Mouse (Mus musculus) erythroblast, adult 5-6 weeks (primary cell): ENCODE results near the gene Plcl2. TPM values are rescaled to one million over a fixed set of nuclear protein-coding genes. Genes with fewer than 3 reads are reported as not detected.
A peak's percentile ranks its signal among the peaks of the same experiment; 100 is the strongest.

Experiments used
- ATAC-seq: replicated peaks from 2 replicates; pipeline ENCODE4 v1.8.0; 2016; ENCODE audit warnings: moderate number of reproducible peaks, mild to moderate bottlenecking, moderate TSS enrichment, inconsistent platforms; ENCODE audit not compliant: poor library complexity, low FRiP score, severe bottlenecking
- total RNA-seq, 2 experiments: library from RNA; stranded (forward) in 1 of 2; stranded (reverse) in 1 of 2; fragments of 150-400 nt in 1 of 2; fragments of 200-764, 138-1000 nt in 1 of 2; gene quantifications; 2 replicates each; pipeline versions ENCODE4 v1.2.3 to v1.2.4; 2015 to 2017; ENCODE audit warnings: low replicate concordance in 2 of 2

Gene Plcl2
- total RNA-seq, 2 experiments from 2014 or later, result 109 to 129 TPM

DNA sequence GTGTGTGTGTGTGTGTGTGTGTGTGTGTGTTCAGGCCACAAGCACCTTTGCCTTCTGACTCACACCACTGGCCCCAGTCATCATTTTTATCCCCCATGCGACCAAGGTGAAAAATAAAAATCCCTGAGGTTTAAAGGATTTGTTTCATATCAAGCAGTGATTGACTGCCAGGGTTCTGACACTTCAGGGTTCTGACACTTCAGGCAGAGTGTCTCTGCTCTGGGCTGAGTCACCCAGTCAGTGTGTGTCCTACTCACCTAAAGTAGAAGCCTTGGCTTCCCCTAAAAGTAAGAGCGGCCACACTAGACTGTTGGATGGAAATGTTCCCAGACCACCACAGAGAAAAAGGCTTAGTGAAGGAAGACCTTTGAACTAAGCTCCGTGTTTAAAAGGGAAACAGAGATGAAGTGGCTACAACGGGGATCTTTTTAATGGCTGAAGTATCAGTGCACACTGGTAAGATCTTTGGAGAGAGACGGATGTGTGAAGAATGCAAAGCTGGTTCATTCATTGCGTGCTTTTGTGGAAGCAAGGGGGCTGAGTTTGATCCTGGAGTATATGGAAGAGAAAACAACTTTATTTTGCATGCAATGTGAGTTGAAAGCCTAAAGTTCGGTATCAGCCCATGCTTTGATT lies 11.0 kb upstream of the Plcl2 start:
- no peak for ATAC-seq

DNA sequence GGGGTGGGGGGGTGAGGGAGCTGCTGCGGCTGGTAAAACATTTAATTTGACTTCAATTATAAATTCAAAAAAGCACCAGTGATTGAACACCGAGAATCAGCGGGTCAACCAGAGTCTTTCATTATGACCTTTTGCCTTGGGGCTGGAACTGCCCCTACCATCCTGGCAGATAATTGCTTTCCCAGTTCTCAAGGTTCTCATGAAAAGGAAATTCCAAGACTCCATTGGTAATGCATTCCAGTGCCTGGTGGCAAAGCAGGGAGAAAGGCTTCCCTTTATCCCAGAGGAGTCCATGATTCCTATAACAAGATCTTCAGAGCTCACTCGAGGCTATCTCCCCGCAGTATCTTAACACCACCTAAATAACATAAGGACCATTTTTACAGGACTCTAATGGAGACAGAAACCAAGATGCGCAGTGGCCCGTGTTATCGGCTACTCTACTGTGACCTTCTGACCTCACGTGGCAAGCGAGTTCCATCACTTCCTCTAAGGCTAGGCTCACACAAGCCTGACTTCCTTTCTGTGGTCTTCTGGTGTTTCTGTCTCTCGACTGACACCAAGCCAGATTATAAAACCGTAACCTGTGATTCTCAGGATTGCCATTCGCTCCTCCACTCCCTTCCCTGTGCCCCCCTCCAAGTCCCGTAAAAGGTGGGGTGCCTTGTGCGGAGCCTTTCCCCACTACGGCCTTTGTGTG lies 10.0 kb upstream of the Plcl2 start:
- no peak for ATAC-seq

DNA sequence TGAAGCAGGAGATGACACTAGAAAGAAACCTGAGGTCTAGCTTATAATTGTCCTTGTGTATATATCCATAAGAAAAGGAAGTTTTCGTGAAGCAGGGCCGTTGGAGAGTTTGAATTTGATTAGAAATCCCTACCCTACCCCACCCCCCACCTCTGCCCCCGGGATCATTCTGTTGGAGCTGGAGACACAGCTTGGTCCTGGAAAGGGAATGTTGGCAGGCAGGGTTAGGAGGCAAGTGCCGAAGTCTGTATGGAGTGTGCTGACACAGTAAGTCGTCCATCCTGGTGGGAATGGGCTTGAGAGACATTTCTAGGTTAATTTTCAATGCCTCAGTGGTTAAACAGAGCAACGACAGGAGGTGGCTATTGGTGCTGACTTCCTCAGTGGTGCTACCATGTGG lies 8.4 kb upstream of the Plcl2 start:
- ATAC-seq, result no peak

DNA sequence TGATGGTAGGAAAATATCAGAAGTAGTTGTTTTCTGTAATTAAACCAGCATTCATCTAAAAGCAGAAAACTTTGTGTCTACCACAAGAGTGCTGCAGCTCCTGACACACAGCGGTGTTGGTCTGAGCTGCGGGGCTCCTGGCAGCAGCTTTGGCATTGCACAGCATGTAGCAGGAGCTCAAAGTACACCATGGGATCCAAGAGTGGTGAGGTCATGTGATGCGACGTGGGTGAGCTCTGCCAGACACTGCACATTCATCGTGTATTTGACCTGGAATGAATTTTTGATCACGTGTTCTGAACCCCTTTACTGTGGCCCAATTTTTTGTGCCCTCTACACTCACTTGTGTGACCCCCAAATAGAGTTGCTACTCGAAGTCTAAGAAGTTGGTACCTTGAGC lies 6.1 kb upstream of the Plcl2 start:
- no peak for ATAC-seq

DNA sequence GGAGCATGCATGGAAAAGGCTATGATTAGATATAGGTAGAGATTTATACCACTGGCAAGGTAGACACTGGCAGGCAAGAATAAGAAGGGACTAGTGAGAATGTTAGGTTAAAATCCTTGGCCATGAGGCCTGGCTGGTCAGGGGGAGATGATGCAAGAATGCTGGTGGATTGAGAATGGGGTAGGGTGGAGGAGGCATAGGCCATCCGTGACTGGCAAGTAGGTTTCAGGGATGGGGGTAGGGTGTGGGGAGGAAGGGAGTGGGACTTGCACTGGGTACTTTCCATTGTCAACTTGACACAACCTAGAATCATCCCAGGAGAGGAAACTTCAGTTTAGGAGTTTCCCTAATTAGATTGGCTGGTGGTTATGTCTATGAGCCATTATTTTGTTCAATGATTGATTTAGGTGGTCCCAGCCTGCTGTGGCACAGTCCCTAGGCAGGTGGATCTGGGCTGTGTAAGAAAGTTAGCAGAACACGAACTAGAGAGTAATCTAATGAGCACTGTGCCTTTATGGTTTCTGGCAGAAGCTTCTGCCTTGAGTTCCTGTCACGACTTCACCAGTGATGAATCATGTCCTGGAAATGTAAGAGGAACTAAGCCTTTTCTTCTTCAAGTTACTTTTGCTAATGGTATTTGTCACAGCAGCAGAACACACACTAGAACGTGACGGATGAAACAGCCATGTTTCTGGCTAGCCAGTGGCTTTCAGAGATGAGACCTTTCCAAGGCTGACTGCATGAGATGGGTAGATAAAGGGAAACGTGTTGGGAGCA lies 4.9 kb upstream of the Plcl2 start:
- ATAC-seq, result no peak

- ATAC-seq, result no peak
These were observed 3.1 kb upstream of the Plcl2 start for GRCm38 (mm10) chr17:50505910-50506634.

DNA sequence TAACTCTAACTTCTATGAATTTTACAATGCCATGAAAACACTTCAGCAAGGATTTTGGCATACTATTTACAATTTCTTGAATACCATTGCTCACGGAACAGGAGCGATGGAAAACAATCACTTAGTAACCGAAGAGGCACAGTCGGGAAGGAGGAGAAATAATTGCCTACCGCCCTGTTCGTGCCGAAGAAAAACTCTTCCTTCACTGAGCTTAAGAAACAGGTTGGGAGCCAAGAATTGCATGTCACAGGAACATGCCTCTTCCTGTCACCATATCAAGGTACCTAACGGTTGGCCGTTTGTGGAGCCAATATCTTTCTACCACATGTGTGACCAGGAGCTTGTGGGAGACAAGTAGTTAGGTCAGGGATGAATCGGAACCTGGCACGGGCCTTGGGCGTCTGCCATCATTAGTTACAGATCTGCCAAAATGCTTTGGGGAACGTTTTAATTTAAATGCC lies 2.3 kb upstream of the Plcl2 start:
- ATAC-seq, result peak; percentile 52

- ATAC-seq, result peak; percentile 56
These were observed 988 bp upstream of the Plcl2 start for GRCm38 (mm10) chr17:50508055-50508774.

GRCm38 (mm10) chr17:50508775-50509250 lies 390 bp upstream of the Plcl2 start:
- ATAC-seq, result peak; percentile 35; the same call in 1 of the 2 replicates

DNA sequence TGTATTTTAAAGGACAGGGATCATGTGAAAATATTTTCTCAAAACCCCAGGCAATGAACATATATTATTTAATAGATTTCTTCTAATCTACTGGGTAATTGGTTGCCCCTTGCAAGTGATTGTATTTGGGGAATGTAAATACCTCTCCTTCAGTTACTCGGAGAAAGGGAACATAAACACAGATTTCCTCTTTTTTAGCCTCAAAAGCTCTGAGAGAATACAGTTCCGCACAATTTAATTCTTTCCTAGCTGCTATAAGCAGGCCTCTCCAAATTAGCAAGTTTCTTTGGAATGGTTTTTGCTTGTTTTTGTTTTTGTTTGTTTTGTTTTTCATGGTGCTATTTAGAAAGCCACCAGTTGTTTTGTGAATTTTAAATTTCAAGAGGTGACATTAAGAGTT lies 1.1 kb downstream of the Plcl2 start:
- ATAC-seq, result no peak

DNA sequence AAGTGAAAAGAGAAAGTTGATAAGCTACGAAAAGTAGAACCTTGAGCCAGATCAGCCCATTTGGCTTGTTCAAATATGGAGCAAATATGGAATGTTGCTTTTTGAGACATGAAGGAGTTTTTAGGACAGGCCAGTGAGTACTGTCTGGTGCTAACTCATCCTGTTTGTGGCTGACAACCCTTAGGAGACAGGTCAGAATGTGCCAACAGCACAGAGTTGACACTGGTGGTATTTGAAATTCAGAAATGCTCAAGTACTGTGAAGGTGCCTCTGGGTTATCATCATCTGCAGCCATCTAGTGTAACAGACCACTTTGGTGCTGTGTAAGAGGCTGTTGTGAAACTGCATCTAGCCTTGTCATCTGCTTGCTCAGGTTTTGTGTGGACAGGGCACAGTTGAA lies 1.5 kb downstream of the Plcl2 start:
- ATAC-seq, result peak; percentile 53

DNA sequence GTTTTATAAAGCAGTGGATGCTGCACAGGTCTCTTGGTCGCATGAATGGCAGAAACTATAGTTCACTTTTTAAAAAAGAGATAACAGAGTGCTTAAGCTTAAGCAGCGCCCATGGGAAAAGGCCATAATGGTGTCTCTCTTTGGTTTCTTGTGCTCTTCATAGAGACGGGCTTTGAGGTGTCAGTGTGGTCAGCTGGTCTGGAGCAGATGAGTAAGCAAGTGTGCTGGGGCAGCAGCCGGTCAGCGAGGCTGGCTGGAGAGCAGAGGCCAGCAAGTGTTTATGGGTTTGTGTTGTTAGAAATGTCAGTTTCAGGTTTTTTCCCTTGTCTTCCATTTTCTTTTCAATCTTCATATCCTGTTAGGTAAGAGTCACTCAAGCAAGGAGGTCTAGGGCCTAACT lies 3.0 kb downstream of the Plcl2 start:
- ATAC-seq, result no peak

DNA sequence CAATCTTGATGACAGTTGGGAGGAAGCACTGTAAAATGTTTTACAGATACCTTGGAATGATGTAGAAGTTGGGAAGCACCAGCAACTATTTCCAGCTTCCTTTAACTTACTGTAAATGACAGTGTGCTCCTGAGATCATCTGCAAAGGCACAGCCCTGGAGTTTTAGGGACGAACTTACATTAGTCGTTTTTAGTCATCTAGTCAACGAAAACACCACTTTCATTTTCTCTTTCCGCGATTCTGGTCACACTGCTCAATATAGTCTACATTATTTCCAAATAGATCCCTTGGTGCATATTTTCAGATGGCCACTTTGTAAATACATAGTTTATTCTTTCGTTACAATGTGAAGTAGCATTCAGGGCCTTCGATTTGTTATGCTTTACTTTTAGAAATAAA lies 3.6 kb downstream of the Plcl2 start:
- no peak for ATAC-seq

GRCm38 (mm10) chr17:50513376-50513775 lies 4.2 kb downstream of the Plcl2 start:
- peak; percentile 44; the same call in 1 of the 2 replicates for ATAC-seq

DNA sequence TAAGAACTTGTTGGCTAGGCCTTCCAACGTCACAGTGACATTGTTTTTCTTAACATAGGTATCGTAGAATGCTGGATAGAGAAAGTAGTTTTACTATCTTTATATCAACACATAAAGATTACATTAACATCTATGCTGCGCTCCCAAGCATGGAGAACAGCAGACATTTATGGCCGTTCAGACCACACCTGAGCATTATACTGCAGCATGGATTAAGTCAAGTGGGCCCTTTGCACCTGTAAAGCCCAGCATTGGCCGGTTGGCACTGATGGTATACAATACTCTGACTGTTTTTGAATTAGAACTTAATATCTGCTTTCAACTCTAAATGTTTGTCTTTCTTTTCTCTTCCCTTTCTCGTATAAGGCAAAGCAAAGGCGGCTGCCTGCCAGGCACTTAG lies 4.8 kb downstream of the Plcl2 start:
- no peak for ATAC-seq

DNA sequence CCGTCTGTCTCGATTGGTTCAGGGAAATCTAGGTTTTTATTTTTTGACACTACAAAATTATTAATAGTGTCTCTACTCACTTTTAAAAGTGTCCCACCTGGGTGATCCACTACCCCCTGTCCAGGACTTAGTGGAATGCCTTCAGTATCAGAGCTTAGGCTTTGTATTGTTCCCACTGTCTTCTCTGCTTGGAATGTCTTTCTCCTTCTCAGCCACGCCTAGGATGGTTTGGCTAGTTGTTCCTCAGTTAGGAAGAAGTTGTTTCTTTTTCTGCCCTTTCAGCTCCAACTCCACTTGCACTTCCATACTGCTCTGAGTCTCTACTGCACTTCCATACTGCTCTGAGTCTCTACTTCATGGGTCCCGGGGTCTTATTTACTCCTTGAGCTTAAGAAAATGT lies 6.7 kb downstream of the Plcl2 start:
- no peak for ATAC-seq

- no peak for ATAC-seq
These were observed 8.7 kb downstream of the Plcl2 start for GRCm38 (mm10) chr17:50517781-50518415.

GRCm38 (mm10) chr17:50519588-50519987 lies 10.4 kb downstream of the Plcl2 start:
- ATAC-seq, result no peak
